In the genomic region with DNA sequence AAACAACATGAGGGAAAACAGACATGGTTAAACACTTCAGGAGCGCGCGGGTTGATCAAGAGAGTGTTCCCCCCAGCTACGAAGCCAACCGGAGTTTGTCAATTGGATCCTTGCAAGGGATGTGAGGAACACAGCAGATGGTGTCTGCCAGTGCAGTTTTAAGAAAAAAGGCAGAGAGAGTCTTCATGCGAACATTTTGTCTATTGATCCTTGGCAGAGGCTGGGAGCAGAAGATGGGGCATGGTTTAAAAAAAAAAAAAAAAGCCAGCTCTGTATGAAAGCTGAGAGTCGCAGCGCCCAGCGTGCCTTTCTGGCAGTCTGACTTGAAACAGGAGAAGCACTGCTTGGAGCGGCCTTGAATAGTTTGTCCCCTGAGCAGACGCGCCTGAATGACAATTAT, we compare ENCODE assay signal across 20 mouse cellular contexts. TPM values are rescaled to one million over a fixed set of nuclear protein-coding genes. Genes with fewer than 3 reads are reported as not detected.
DNase-seq lines count a peak whose midpoint lies in the region; ATAC-seq lines count a peak whose summit lies in the region.
"Had no signal": no experiment of that assay in that cellular context is flagged by ENCODE, and none has a peak within 500 bp of the region (broad histone marks: within the 10 kb centered on the region; RNA-seq: fewer than 3 reads in every experiment).

No protein-coding gene starts in this region.

- no peak overlapping the region for H3K4me3 ChIP-seq in embryonic facial prominence, embryonic 11.5 days (ENCODE audit: low read depth, low read length)
- no peak overlapping the region for H3K4me3 ChIP-seq in embryonic facial prominence, embryonic 10.5 days
- H3K4me3 ChIP-seq: embryonic facial prominence, embryonic 12.5 days; limb, embryonic 12.5 days; myocyte had no signal

- no peaks in the 10 kb centered on the region for H3K27me3 ChIP-seq in embryonic facial prominence, embryonic 11.5 days (ENCODE audit: control insufficient read depth, insufficient read depth, low read length)
- no peaks in the 10 kb centered on the region for H3K27me3 ChIP-seq in embryonic facial prominence, embryonic 10.5 days (replicated peaks; ENCODE audit: low read depth, poor library complexity, severe bottlenecking)
- H3K27me3 ChIP-seq: embryonic facial prominence, embryonic 12.5 days; limb, embryonic 12.5 days had no signal

- H3K27ac ChIP-seq in embryonic facial prominence, embryonic 11.5 days (replicated peaks; ENCODE audit: low read depth, low read length), result no peak overlapping the region
- H3K27ac ChIP-seq in embryonic facial prominence, embryonic 10.5 days (replicated peaks), result no peak overlapping the region
- H3K27ac ChIP-seq: embryonic facial prominence, embryonic 12.5 days; limb, embryonic 12.5 days; macrophage had no signal

- no peaks in the 10 kb centered on the region for H3K4me1 ChIP-seq in embryonic facial prominence, embryonic 11.5 days (ENCODE audit: control insufficient read depth, insufficient read depth, low read length)
- no peaks in the 10 kb centered on the region for H3K4me1 ChIP-seq in embryonic facial prominence, embryonic 10.5 days
- H3K4me1 ChIP-seq: embryonic facial prominence, embryonic 12.5 days; limb, embryonic 12.5 days had no signal

- intact Hi-C loops in left cerebral cortex, postnatal 14 days (cut with DNase I), result no loop called here

- H3K4me2 ChIP-seq in embryonic facial prominence, embryonic 11.5 days (ENCODE audit: low read depth, low read length), result no peak overlapping the region
- H3K4me2 ChIP-seq: embryonic facial prominence, embryonic 12.5 days; heart, embryonic 11.5 days; limb, embryonic 12.5 days had no signal

- H3K9me3 ChIP-seq in embryonic facial prominence, embryonic 11.5 days (replicated peaks; ENCODE audit: control insufficient read depth, low read length), result no peaks in the 10 kb centered on the region
- no peaks in the 10 kb centered on the region for H3K9me3 ChIP-seq in embryonic facial prominence, embryonic 10.5 days

- 49% methylated on average over 12 of the region's 12 CpGs for WGBS in embryonic facial prominence, embryonic 11.5 days
- 62% methylated on average over 12 of the region's 12 CpGs for WGBS in embryonic facial prominence, embryonic 10.5 days

- no peak for ATAC-seq in embryonic facial prominence, embryonic 11.5 days (replicated peaks; ENCODE audit: insufficient number of reproducible peaks, low FRiP score, low TSS enrichment, low read depth)
- ATAC-seq: intestine, embryonic 16.5 days had no signal

- no peak overlapping the region for H3K9ac ChIP-seq in embryonic facial prominence, embryonic 11.5 days (replicated peaks; ENCODE audit: low read length)
- H3K9ac ChIP-seq: embryonic facial prominence, embryonic 12.5 days; limb, embryonic 12.5 days had no signal

- H3K36me3 ChIP-seq in embryonic facial prominence, embryonic 11.5 days (replicated peaks; ENCODE audit: control insufficient read depth, insufficient read depth, low read depth, low read length), result no peaks in the 10 kb centered on the region
- no peaks in the 10 kb centered on the region for H3K36me3 ChIP-seq in embryonic facial prominence, embryonic 10.5 days (replicated peaks)
- H3K36me3 ChIP-seq: embryonic facial prominence, embryonic 12.5 days; G1E; limb, embryonic 12.5 days had no signal

- peak; percentile 38 for DNase-seq in embryonic facial prominence, embryonic 11.5 days (ENCODE audit: low spot score)
- DNase-seq in embryonic facial prominence, embryonic 10.5 days (ENCODE audit: low spot score), result no peak
- peak; percentile 39 to 42 for DNase-seq in left cerebral cortex, postnatal 14 days (ENCODE audit: low spot score in 2 of 2)
- DNase-seq in left cerebral cortex, adult 8-10 months (ENCODE audit: low spot score in 2 of 2), result no peak
- DNase-seq in layer of hippocampus, adult 9-11 months, result peak; percentile 69
- peak; percentile 26 for DNase-seq in right cerebral cortex, postnatal 4 days
- no peak for DNase-seq in lung, postnatal 4 days
- DNase-seq in cerebellum, postnatal 4 days (ENCODE audit: low spot score in 2 of 2), result no peak
- DNase-seq: adrenal gland, postnatal 25 days; cerebellum, adult 18-20 months; heart, postnatal 4 days; kidney, postnatal 36 days; spleen, adult 18-20 months had no signal

RNA-seq across cellular contexts. Expression of a gene that starts 23.3 kb away (rescaled TPM):
- 68.4 and 69.6 TPM in 2 replicates for polyA plus RNA-seq in embryonic facial prominence, embryonic 11.5 days (2014; fragmentation: Nextera tagmentation; extraction: Ambion mirVana)
- 77.1 and 79.7 TPM in 2 replicates for polyA plus RNA-seq in embryonic facial prominence, embryonic 10.5 days (2016; fragmentation: Nextera tagmentation; extraction: Ambion mirVana)
- 10 to 100 TPM; 27.7 to 31.5 TPM for total RNA-seq in left cerebral cortex, postnatal 14 days (2021)
- total RNA-seq in left cerebral cortex, adult 8-10 months (2022), result 10 to 100 TPM; 32.5 to 36.0 (median 33.8) TPM

Comparison
In these comparisons a context has a peak if more than half of its experiments do, and no peak if none do; other contexts are left out.
1. DNase-seq: peak in embryonic facial prominence, embryonic 11.5 days (single experiment), left cerebral cortex, postnatal 14 days (2 of 2), layer of hippocampus, adult 9-11 months (single experiment) and right cerebral cortex, postnatal 4 days (single experiment); none in embryonic facial prominence, embryonic 10.5 days (single experiment), left cerebral cortex, adult 8-10 months (0 of 2), lung, postnatal 4 days (0 of 2) and cerebellum, postnatal 4 days (0 of 2).